Mouse (Mus musculus) gonadal fat pad, adult 2 months (tissue): ENCODE measurements at regions not wholly inside any gene's neighbourhood (a gene's known extent, or its start where the extent isn't known, plus 50 kb on each side); places are given as distances from the start of the nearest gene placed in this dataset.

Experiments used
- DNase-seq: peaks from one replicate; pipeline ENCODE4 v3.0.0-alpha.2; 2012; ENCODE audit warnings: low read depth

- no peak for DNase-seq
Observed at GRCm38 (mm10) chr15:42304097-42304496, 2169.9 kb downstream of the 9330182O14Rik start.

- DNase-seq, result peak; percentile 70
Observed at GRCm38 (mm10) chr15:42309586-42309985, 2175.4 kb downstream of the 9330182O14Rik start.

- no peak for DNase-seq
Observed at GRCm38 (mm10) chr15:42311166-42311565, 2177.0 kb downstream of the 9330182O14Rik start.

GRCm38 (mm10) chr15:42320349-42320748 lies 2186.2 kb downstream of the 9330182O14Rik start:
- DNase-seq, result no peak

- DNase-seq, result no peak
Observed at GRCm38 (mm10) chr15:42322940-42323339, 2188.8 kb downstream of the 9330182O14Rik start.

DNA sequence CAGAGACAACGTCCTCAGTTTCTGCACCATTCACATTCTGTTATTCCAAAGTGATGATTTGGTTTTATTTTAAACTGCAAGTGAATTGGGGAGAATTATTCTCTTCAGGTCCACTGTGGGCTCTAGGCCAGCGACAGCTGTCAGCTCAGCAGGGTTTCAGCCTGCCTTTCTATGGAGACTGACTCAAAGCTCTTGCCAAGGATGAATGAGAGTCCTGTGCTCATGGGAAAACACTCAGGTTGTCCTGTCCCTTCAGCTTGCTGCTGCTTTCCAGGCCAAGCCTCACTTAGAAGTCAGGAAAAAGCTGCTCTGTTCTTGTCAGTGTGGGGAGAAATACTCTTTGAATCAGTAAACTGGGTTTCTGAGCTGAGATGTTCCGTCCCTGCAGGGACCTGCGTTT lies 2191.1 kb downstream of the 9330182O14Rik start:
- DNase-seq, result no peak

DNA sequence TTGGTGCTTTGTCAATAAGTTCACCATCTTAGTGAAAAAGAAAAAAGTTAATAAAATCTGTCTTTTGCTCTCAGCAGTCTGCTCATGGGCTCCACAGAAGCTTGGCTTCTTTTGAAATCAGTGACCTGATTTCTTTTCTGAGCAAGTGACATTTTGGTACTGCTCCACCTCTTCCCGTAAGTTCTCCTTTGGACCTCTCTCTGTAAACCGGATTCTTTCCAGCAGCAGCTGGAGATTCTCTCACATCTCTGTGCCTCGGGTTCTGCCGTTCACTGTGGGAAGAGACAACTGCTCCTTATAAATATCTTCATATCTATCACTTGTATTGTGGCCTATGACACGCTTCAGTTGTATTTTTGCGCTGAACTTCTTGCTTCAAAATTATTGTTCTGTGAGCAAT lies 2194.4 kb downstream of the 9330182O14Rik start:
- DNase-seq, result no peak

DNA sequence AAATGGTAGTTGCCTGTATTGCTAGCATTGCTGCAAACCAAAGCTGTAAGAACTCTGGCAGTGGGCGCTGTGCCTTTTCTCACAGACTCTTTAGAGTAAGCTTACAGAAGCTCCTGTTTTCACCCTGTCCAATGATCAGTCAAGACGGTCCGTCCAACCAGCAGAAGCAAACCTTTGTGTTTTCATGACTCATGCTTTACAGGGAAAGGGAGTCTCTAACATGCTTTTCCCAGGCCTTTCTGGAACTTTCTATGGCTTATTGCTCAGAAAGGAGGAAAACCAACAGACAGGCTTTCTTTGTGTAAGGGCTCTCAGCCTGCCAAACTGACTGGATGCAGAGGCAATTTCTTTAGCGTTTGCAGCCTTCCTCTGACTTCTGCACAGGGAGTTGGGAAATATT lies 2195.6 kb downstream of the 9330182O14Rik start:
- peak; percentile 41 for DNase-seq

DNA sequence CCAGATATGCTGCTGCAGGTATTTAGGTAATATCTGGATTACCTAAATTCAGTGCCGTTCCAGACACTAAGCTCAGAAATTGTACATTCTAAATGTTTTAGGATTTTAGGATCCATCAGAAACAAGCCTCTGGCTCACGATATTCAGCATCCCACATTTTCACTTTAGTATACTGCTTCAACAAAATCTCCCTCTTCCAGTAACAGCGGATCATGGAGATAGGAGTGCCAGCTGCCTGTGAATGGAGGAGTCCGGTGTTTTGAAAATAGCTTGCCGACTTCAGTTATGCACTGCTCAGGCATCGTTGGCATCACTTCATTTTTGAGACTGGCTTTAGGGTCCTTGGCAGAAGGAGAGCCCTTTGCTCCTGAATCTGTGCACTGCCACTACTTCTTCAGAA lies 2199.5 kb downstream of the 9330182O14Rik start:
- DNase-seq, result no peak

- no peak for DNase-seq
Observed at GRCm38 (mm10) chr15:42346131-42346530, 2212.0 kb downstream of the 9330182O14Rik start.

DNA sequence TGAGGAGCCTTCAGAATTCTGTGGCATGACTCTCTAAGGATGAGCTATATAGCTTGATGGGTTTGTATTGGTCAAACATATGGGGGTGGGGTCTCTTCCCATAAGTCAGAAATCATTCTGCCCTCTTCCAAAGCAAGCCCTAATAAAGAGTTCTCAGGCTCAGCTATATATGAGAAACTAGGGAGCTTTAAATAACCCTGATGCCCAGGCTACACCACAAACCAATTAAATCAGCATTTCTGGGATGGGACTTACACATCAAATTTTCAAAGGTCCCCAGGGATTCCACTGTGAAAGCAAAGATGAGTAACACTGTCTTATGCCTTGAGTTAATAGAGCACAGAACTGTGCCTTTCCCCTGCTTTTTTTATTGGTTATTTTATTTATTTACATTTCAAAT lies 2227.7 kb downstream of the 9330182O14Rik start:
- DNase-seq, result no peak

DNA sequence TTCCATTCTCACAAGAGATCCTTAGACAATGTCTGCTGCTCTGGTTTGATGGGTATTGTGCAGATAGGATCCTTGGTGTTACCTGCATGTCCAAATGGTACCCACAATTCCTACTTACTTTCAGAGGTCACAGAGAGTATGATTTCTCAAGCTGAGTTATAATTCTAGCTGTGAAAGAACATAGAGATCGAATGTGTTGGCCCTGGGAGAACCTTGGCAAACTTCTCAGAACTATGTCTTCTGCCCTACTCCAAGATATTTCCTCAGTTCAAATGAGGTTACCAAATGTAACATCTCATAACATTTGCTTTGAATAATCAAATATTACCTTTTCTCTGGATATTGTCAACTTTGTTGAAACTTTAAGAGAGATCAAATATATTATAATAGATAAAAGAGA lies 2230.8 kb downstream of the 9330182O14Rik start:
- DNase-seq, result no peak

- DNase-seq, result no peak
Observed at GRCm38 (mm10) chr15:42366796-42367195, 2232.6 kb downstream of the 9330182O14Rik start.

GRCm38 (mm10) chr15:42369603-42370002 lies 2235.4 kb downstream of the 9330182O14Rik start:
- no peak for DNase-seq

- no peak for DNase-seq
Observed at GRCm38 (mm10) chr15:42370044-42370443, 2235.9 kb downstream of the 9330182O14Rik start.

- no peak for DNase-seq
Observed at GRCm38 (mm10) chr15:42372704-42373286, 2238.6 kb downstream of the 9330182O14Rik start.
